Mouse (Mus musculus) liver, embryonic 14.5 days (tissue): ENCODE data around the gene Gm49361.

Experiments
- CTCF ChIP-seq: IDR thresholded peaks from 2 replicates; pipeline ENCODE4 v1.5.1; 2016; ENCODE audit warnings: antibody characterized with exemption, low read depth, control low read depth
- EP300 ChIP-seq: IDR thresholded peaks from 2 replicates; pipeline ENCODE4 v1.6.1; 2016; ENCODE audit warnings: antibody characterized with exemption, low read depth

GRCm38 (mm10) chr14:57729975-57730499 is 15.9 kb downstream of the Gm49361 start:
- TF ChIP-seq CTCF = no peak
- no peak for TF ChIP-seq EP300
